Comparison of ENCODE assay signal across 9 mouse cellular contexts in genomic region chr8:87660029-87660915, GRCm38 (mm10).
DNase-seq lines count a peak whose midpoint lies in the region; ATAC-seq and TF ChIP-seq lines count a peak whose summit lies in the region.
"Had no signal": no experiment of that assay in that cellular context is flagged by ENCODE, and none has a peak within 500 bp of the region (broad histone marks: within the 10 kb centered on the region; RNA-seq: fewer than 3 reads in every experiment).

No protein-coding gene starts in this region.

- H3K36me3 ChIP-seq in E14TG2a.4 (ENCODE audit: insufficient read depth, low read length): no peaks in the 10 kb centered on the region
- H3K36me3 ChIP-seq in forebrain, embryonic 14.5 days (ENCODE audit: control insufficient read depth, insufficient read depth, low read length): no peaks in the 10 kb centered on the region
- no peaks in the 10 kb centered on the region for H3K36me3 ChIP-seq in liver, embryonic 13.5 days

- H3K27me3 ChIP-seq in E14TG2a.4 (ENCODE audit: insufficient read depth, low read length): peaks cover 59% of the 10 kb centered on the region
- H3K27me3 ChIP-seq in forebrain, embryonic 14.5 days (replicated peaks; ENCODE audit: control insufficient read depth, insufficient read depth, low read length): 0 out of 2 replicates have a peak, but pooled peaks cover 5% of the 10 kb centered on the region
- peaks cover 62% of the 10 kb centered on the region for H3K27me3 ChIP-seq in liver, embryonic 13.5 days

- peak overlapping the region; percentile 58 for H3K27ac ChIP-seq in forebrain, embryonic 14.5 days (ENCODE audit: low read depth, low read length)
- H3K27ac ChIP-seq in liver, embryonic 13.5 days: no peak overlapping the region

- WGBS in forebrain, embryonic 14.5 days: 1% methylated on average over 43 of the region's 43 CpGs
- 4% methylated on average over 43 of the region's 43 CpGs for WGBS in liver, embryonic 13.5 days (ENCODE audit: insufficient replicate concordance)

- H3K4me1 ChIP-seq in E14TG2a.4 (replicated peaks; ENCODE audit: low read depth, low read length): peaks cover 56% of the 10 kb centered on the region
- peaks cover 47% of the 10 kb centered on the region for H3K4me1 ChIP-seq in forebrain, embryonic 14.5 days (ENCODE audit: control insufficient read depth, insufficient read depth, low read length)
- peaks cover 29% of the 10 kb centered on the region for H3K4me1 ChIP-seq in liver, embryonic 13.5 days (replicated peaks)

- DNase-seq in cerebellum, postnatal 10 days: peak; percentile 71 to 74
- no peak for DNase-seq in cerebellum, postnatal 36 days
- peak; percentile 68 for DNase-seq in forebrain, embryonic 14.5 days (ENCODE audit: low spot score)
- no peak for DNase-seq in liver, embryonic 13.5 days
- DNase-seq in gastrocnemius, postnatal 10 days: no peak
- DNase-seq in thymus, adult 18-20 months: no peak

- no peak for TF ChIP-seq CTCF in E14TG2a.4 (conservative IDR thresholded peaks at IDR 0.05; ENCODE audit: low read length)

- H3K9ac ChIP-seq in forebrain, embryonic 14.5 days (ENCODE audit: low read length): peak overlapping the region; percentile 54
- no peak overlapping the region for H3K9ac ChIP-seq in liver, embryonic 13.5 days

- H3K9me3 ChIP-seq in E14TG2a.4 (ENCODE audit: low read length): no peaks in the 10 kb centered on the region
- H3K9me3 ChIP-seq in forebrain, embryonic 14.5 days (replicated peaks; ENCODE audit: control insufficient read depth, low read length): no peaks in the 10 kb centered on the region
- no peaks in the 10 kb centered on the region for H3K9me3 ChIP-seq in liver, embryonic 13.5 days (replicated peaks)

- peak; percentile 33 for ATAC-seq in forebrain, embryonic 14.5 days
- no peak for ATAC-seq in liver, embryonic 13.5 days (ENCODE audit: low read depth)
- ATAC-seq in CD4-positive, CD25-positive, alpha-beta regulatory T cell, adult 4 months: no peak

- peak overlapping the region; percentile 61 for H3K4me3 ChIP-seq in E14TG2a.4 (replicated peaks; ENCODE audit: low read length)
- H3K4me3 ChIP-seq in forebrain, embryonic 14.5 days (ENCODE audit: low read depth, low read length): peak overlapping the region; percentile 19; the same call in 1 of the 2 replicates
- peak overlapping the region; percentile 22 for H3K4me3 ChIP-seq in liver, embryonic 13.5 days (replicated peaks)
- H3K4me3 ChIP-seq: myocyte had no signal

- H3K4me2 ChIP-seq in forebrain, embryonic 14.5 days (ENCODE audit: low read length): peak overlapping the region; percentile 54
- H3K4me2 ChIP-seq in liver, embryonic 13.5 days: peak overlapping the region; percentile 32

Comparison
In these comparisons a context has a peak if more than half of its experiments do, and no peak if none do; other contexts are left out.
1. DNase-seq: peak in cerebellum, postnatal 10 days (2 of 2) and forebrain, embryonic 14.5 days (single experiment); none in cerebellum, postnatal 36 days (0 of 2), liver, embryonic 13.5 days (single experiment), gastrocnemius, postnatal 10 days (single experiment) and thymus, adult 18-20 months (0 of 2).
2. Peak in every context shown above with its lines, with median percentiles within 50 percentile points of each other: H3K4me3 ChIP-seq.